Mouse (Mus musculus): ENCODE results near the gene Acaca.

- TF ChIP-seq GATA1 (IDR thresholded peaks at IDR 0.05; ENCODE audit: low read length) (no peak), TAL1 (IDR thresholded peaks at IDR 0.05; ENCODE audit: low read length) (no peak)
Measured at GRCm38 (mm10) chr11:84079887-84080286, 49.6 kb upstream of the Acaca start.

All from erythroblast, embryonic 14.5 days (primary cell).